Mouse (Mus musculus) liver, embryonic 14.5 days (tissue): ENCODE measurements around the gene Mob3a.

Experiments
- CTCF ChIP-seq: IDR thresholded peaks from 2 replicates; pipeline ENCODE4 v1.5.1; 2016; ENCODE audit warnings: antibody characterized with exemption, low read depth, control low read depth
- EP300 ChIP-seq: IDR thresholded peaks from 2 replicates; pipeline ENCODE4 v1.6.1; 2016; ENCODE audit warnings: antibody characterized with exemption, low read depth

DNA sequence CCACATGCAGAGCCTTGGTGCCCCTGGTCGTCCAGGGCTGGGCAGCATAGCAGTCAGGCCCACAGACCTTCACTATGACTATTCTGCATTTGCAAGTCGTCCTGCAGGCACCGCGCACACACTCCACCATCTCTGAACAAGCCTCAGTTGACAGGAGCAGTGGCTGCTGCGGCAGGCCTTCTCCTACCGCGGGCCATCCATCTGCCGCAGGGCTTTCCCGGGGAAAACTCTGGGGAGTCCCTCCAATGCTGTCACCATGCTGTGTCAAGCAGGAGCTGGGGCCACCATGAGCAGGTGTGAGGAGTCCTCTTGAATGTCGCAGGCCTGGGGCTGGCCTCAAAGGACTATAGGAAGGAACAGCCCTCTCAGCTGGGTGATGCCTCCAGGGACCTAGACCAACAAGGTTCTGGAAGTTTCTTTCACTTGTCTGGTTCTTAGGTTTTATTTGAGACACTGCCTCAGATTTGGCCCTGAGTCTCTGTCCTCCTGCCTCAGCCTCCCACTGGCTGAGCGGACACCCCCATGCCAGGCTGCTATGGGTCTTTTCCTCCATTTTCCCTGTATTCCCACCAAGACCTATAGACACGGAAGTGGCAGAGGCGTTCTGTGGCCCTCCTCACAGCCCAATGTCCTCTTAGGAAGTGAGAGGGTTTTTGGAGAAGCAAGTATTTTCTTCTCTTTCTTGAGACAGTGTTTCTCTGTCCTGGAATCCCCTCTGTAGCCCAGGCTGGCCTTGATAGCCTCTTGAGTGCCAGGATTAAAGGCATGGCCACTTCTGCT is 7.4 kb downstream of the Mob3a start:
- TF ChIP-seq CTCF, result no peak
- no peak for TF ChIP-seq EP300
